Mouse (Mus musculus): ENCODE results near the gene Ciao2b. TPM values are rescaled to one million over a fixed set of nuclear protein-coding genes. Genes with fewer than 3 reads are reported as not detected.

The Ciao2b gene
- polyA plus RNA-seq, 1 experiment from 2014 or later: 87.9 TPM

Other genes starting within 250 kb of the Ciao2b start
- 4.1 and 4.3 TPM in 2 replicates for gene Cmtm4, start 246.2 kb downstream of the Ciao2b start, polyA plus RNA-seq (2014; fragmentation: Nextera tagmentation; extraction: Ambion mirVana)
- gene Dync1li2, start 198.9 kb downstream of the Ciao2b start, polyA plus RNA-seq (2014; fragmentation: Nextera tagmentation; extraction: Ambion mirVana): 52.5 and 53.8 TPM in 2 replicates
- 0.53 and 0.62 TPM in 2 replicates for gene Terb1, start 132.1 kb downstream of the Ciao2b start, polyA plus RNA-seq (2014; fragmentation: Nextera tagmentation; extraction: Ambion mirVana)
- 89.0 and 100 TPM in 2 replicates for gene Nae1, start 107.3 kb downstream of the Ciao2b start, polyA plus RNA-seq (2014; fragmentation: Nextera tagmentation; extraction: Ambion mirVana)
- 1.0 and 1.6 TPM in 2 replicates for gene Car7, start 107.3 kb downstream of the Ciao2b start, polyA plus RNA-seq (2014; fragmentation: Nextera tagmentation; extraction: Ambion mirVana)
- 8.1 and 8.2 TPM in 2 replicates for gene Pdp2, start 50.5 kb downstream of the Ciao2b start, polyA plus RNA-seq (2014; fragmentation: Nextera tagmentation; extraction: Ambion mirVana)
- 1.9 and 2.1 TPM in 2 replicates for gene Cdh16, start 17.6 kb downstream of the Ciao2b start, polyA plus RNA-seq (2014; fragmentation: Nextera tagmentation; extraction: Ambion mirVana)
- gene Rrad, start 10.6 kb downstream of the Ciao2b start, polyA plus RNA-seq (2014; fragmentation: Nextera tagmentation; extraction: Ambion mirVana): 40.5 and 54.7 TPM in 2 replicates
- not detected in 2 replicates for gene Ces2a, start 92.0 kb upstream of the Ciao2b start, polyA plus RNA-seq (2014; fragmentation: Nextera tagmentation; extraction: Ambion mirVana)
- gene Ces2b, start 189.6 kb upstream of the Ciao2b start, polyA plus RNA-seq (2014; fragmentation: Nextera tagmentation; extraction: Ambion mirVana): 0.17 TPM in 1 of 2 replicates, not detected in the other
- not detected in 2 replicates for gene Ces2c, start 205.1 kb upstream of the Ciao2b start, polyA plus RNA-seq (2014; fragmentation: Nextera tagmentation; extraction: Ambion mirVana)

Measured in embryonic facial prominence, embryonic 14.5 days (tissue).